Mouse (Mus musculus) lung, postnatal 0 days (tissue): Measurements from ENCODE around the gene Adamts7. TPM values are rescaled to one million over a fixed set of nuclear protein-coding genes. Genes with fewer than 3 reads are reported as not detected.
A peak's percentile ranks its signal among the peaks of the same experiment; 100 is the strongest.

ENCODE experiments used
- ATAC-seq: fragments of 200-750 bp; cut with Nextera tagmentation; 2 replicates; pipeline ENCODE4 v1.8.0; 2017; ENCODE audit warnings: moderate library complexity
- DNase-seq: peaks from one replicate; pipeline ENCODE4 v3.0.0-alpha.2; 2016; ENCODE audit warnings: low spot score
- H3K27ac ChIP-seq: fragments of 300-500 bp; sonication (generic); 2 replicates; pipeline ENCODE4 v1.5.1; 2014; ENCODE audit warnings: antibody characterized with exemption, mild to moderate bottlenecking, low read length, mixed read lengths
- H3K27me3 ChIP-seq: fragments of 300-500 bp; sonication (generic); replicated peaks from 2 replicates; pipeline ENCODE4 v1.6.1; 2014; ENCODE audit warnings: low read length, mixed read lengths; ENCODE audit not compliant: insufficient read depth
- H3K36me3 ChIP-seq: fragments of 300-500 bp; sonication (generic); 2 replicates; pipeline ENCODE4 v1.6.1; 2014; ENCODE audit warnings: low read length, mixed read lengths; ENCODE audit not compliant: insufficient read depth
- H3K4me1 ChIP-seq: fragments of 300-500 bp; sonication (generic); 2 replicates; pipeline ENCODE4 v1.6.1; 2014; ENCODE audit warnings: antibody characterized with exemption, low read depth, low read length, mixed read lengths; ENCODE audit not compliant: insufficient read depth
- H3K4me2 ChIP-seq: fragments of 300-500 bp; sonication (generic); replicated peaks from 2 replicates; pipeline ENCODE4 v1.6.1; 2014; ENCODE audit warnings: low read depth, mild to moderate bottlenecking, low read length, moderate library complexity, mixed read lengths
- H3K4me3 ChIP-seq: fragments of 300-500 bp; sonication (generic); 2 replicates; pipeline ENCODE4 v1.5.1; 2014; ENCODE audit warnings: low read depth, low read length
- H3K9ac ChIP-seq: fragments of 300-500 bp; sonication (generic); replicated peaks from 2 replicates; pipeline ENCODE4 v1.6.1; 2014; ENCODE audit warnings: low read depth, mild to moderate bottlenecking
- H3K9me3 ChIP-seq: fragments of 300-500 bp; sonication (generic); 2 replicates; pipeline ENCODE4 v1.6.1; 2016; ENCODE audit warnings: low read length, mixed read lengths
- CTCF ChIP-seq: IDR thresholded peaks from 2 replicates; pipeline ENCODE4 v1.5.1; 2016; ENCODE audit warnings: antibody characterized with exemption, mild to moderate bottlenecking
- EP300 ChIP-seq: IDR thresholded peaks from 2 replicates; pipeline ENCODE4 v1.6.1; 2016; ENCODE audit warnings: antibody characterized with exemption, mild to moderate bottlenecking, control low read depth
- WGBS: fragments of 180-500 bp; shearing (Covaris S2); extraction: QIAGEN DNeasy Blood & Tissue Kit; methylation state at CpG from one replicate; pipeline ENCODE4 v1.1.7; 2014; 5-methylcytosine and 5-hydroxymethylcytosine counted together
- polyA plus RNA-seq: library from polyadenylated mRNA; unstranded; fragments of >200 nt; fragmentation: Nextera tagmentation; extraction: Ambion mirVana; gene quantifications from 2 replicates; pipeline ENCODE4 v1.2.1, GENCODE M21; 2015

The Adamts7 gene
- polyA plus RNA-seq, 1 experiment from 2014 or later = 4.1 TPM

DNA sequence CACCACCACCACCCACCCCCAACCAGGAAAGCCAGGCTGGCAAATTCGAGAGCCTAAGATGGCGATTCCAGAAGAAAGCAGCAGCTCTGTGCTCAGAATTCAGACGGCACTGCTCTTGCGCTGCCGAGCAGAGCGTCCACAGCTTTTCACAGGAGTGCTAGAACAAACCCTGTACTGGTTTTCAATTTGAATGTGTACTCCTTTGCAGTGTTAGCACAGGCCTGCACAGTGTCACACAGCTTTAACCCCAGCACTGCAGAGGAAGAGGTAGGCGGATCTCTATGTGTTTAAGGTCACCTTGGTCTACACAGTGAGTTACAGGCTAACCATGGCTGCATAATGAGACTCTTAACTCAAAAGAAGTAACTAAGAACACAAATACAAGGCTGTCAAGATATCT is 85.5 kb downstream of the Adamts7 start:
- Histone ChIP-seq H3K9ac (no peak overlapping the region), H3K9me3 (no peaks in the 10 kb centered on the region), H3K36me3 (0 out of 2 replicates have a peak, but pooled peaks cover 5% of the 10 kb centered on the region), H3K4me3 (no peak overlapping the region), H3K4me2 (no peak overlapping the region), H3K27ac (no peak overlapping the region), H3K27me3 (no peaks in the 10 kb centered on the region), H3K4me1 (no peaks in the 10 kb centered on the region)
- ATAC-seq = no peak
- TF ChIP-seq CTCF (no peak), EP300 (no peak)
- WGBS = 81% methylated on average over 7 of the region's 7 CpGs
- DNase-seq = no peak

DNA sequence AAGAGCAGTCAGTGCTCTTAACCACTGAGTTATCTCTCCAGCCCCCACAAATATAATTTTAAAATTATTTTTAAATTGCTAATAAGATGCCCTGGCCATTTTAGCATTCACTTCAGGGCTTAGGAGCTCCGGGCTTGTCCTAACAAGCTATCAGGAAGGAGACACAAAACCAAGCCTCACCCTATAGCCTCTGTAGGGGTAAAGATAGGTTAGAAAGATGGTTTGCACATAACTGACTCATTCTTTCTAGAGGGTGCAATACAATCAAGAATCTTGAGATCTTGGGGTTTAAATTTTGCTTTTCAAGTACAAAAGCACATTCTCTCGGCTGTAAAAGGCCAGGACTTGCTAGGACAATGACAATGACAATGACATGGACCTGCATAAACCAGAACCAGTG is 86.2 kb downstream of the Adamts7 start:
- Histone ChIP-seq H3K27me3 (no peaks in the 10 kb centered on the region), H3K4me1 (no peaks in the 10 kb centered on the region), H3K4me3 (no peak overlapping the region), H3K9me3 (no peaks in the 10 kb centered on the region), H3K4me2 (no peak overlapping the region), H3K9ac (no peak overlapping the region), H3K27ac (no peak overlapping the region), H3K36me3 (peaks cover 5% of the 10 kb centered on the region; the same call in 1 of the 2 replicates)
- 94% methylated on average over 2 of the region's 2 CpGs for WGBS
- no peak for DNase-seq
- TF ChIP-seq CTCF (no peak), EP300 (no peak)
- ATAC-seq = no peak

DNA sequence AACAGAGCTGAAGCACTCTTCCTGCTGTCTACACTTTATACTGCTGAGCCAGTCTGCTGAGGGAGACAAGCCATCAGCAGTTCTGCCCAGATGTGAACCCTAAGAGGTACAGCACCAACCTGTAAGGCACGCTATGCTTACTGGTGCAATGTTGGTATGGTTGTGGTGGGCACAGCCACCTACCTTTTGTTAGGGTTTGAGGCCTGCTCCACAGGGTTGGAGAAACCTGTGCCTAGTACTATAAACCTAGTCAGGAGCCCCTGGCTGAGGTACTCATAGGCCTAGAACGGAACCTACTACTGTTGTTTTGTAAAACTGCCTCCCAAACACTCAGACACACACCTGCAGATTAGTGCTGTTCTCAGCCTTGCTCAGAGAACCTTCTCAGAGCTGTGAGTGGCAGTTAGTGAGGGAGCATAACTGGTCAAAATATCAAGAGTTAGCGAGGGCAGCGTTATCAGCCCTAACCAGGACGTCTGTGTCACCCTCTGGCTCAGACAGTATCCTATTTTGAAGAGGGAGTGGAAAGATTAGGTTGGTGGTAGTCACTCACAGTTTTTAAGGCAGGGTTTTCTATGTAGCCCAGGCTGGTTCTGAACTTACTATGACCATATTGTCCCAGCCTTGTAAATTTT is 87.4 kb downstream of the Adamts7 start:
- Histone ChIP-seq H3K4me2 (no peak overlapping the region), H3K36me3 (peaks cover 5% of the 10 kb centered on the region; the same call in 1 of the 2 replicates), H3K9ac (no peak overlapping the region), H3K4me3 (no peak overlapping the region), H3K9me3 (no peaks in the 10 kb centered on the region), H3K27me3 (no peaks in the 10 kb centered on the region), H3K27ac (no peak overlapping the region), H3K4me1 (no peaks in the 10 kb centered on the region)
- ATAC-seq = no peak
- TF ChIP-seq EP300 (no peak), CTCF (no peak)
- no peak for DNase-seq
- WGBS = 72% methylated on average over 5 of the region's 5 CpGs

DNA sequence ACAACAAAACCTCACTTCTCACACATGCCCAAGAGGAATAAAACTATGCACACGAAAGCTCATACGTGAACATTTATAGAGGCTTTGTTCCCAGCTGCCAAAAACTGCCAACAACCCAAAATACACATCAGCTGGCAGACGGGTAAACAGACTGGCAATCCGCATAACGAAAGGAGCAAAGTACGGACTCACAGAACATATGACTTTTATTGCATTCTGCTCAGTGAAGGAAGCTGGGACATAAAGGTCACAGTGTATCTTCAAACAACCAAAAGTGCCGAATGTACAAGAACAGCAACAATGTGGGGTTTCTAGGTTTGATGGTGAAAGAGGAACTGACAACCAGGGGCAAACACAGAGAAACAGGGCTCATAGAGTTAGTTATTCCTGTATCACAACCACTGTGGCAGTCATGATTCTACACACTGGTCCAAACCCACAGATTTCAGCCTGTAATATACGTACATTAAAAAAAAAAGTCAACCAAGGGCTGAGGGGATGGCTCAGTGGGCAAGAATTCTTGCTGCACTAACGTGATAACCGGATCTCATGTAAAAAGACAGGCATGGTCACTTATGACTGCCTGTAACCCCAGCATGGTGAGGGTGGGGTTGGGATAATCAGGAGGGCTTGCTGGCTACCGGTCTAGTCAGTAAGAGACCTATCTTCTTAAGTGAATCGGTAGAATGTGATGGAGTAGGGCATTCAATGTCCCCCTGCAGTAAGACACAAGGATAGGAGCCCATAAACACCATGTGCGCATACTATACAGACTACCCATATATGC is 88.3 kb downstream of the Adamts7 start:
- H3K9ac ChIP-seq = no peak overlapping the region
- 78% methylated on average over 13 of the region's 13 CpGs for WGBS
- H3K4me2 ChIP-seq = no peak overlapping the region

DNA sequence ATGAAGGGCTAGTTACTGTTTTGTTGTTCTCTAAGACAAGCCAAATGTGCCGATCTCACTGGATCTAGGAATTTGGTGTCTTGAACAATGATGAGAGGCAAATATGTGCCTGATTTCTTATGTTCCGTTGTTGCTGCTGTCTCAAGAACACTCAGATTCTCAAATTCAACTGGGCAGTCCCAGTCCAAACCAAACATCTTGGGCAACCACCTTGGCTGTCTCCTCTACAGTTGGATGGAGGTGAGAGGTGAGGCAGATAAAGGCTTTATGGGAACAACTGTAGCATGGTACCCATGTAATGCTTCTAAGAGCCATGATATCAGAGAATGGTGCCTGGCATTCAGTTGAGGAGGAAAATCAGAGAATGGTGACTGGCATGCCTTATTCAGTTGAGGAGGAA is 90.3 kb downstream of the Adamts7 start:
- Histone ChIP-seq H3K9ac (no peak overlapping the region), H3K27me3 (no peaks in the 10 kb centered on the region), H3K36me3 (no peaks in the 10 kb centered on the region; the same call in 1 of the 2 replicates), H3K9me3 (no peaks in the 10 kb centered on the region), H3K27ac (no peak overlapping the region), H3K4me2 (no peak overlapping the region), H3K4me1 (peaks cover 6% of the 10 kb centered on the region), H3K4me3 (no peak overlapping the region)
- 72% methylated on average over 2 of the region's 2 CpGs for WGBS
- ATAC-seq (no peak), DNase-seq (no peak)
- TF ChIP-seq EP300 (no peak), CTCF (no peak)

More for the DNA sequence above, 88.3 kb downstream of the Adamts7 start:
- Histone ChIP-seq H3K36me3 (peaks cover 5% of the 10 kb centered on the region; the same call in 1 of the 2 replicates), H3K4me3 (no peak overlapping the region), H3K9me3 (no peaks in the 10 kb centered on the region), H3K27ac (no peak overlapping the region), H3K27me3 (no peaks in the 10 kb centered on the region), H3K4me1 (peaks cover 2% of the 10 kb centered on the region; the same call in 1 of the 2 replicates)
- TF ChIP-seq EP300 = no peak
- TF ChIP-seq CTCF = no peak
- no peak for ATAC-seq
- no peak for DNase-seq

DNA sequence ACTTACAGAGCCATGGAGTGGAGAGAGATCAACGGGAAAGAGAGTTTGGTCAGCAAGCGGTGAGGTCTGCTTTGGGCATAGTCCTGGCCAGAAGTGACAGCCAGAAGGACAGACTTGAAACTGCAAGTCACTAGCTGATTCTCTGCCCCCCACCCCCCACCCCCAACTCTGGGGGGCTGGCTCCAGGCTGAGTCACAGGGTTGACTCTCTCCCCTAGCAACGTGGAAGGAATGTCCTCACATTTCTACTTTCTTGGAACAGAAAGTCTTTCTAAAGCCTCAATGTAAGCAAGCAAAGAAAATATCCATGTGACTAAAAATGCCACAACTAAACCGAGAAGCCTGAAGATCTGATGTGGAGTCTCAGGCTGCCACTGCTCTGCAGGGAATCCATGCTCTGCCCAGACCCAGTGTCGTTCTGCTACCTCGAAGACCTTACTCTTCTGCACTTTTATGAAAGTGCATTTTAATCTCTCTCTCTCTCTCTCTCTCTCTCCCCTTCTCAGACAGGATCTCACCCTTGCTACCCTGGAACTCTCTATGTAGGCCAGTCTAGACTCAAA is 93.1 kb downstream of the Adamts7 start:
- peak; percentile 79 for ATAC-seq
- peak; percentile 79 for DNase-seq
- no peak for TF ChIP-seq EP300
- TF ChIP-seq CTCF = no peak
- Histone ChIP-seq H3K9me3 (no peaks in the 10 kb centered on the region), H3K27ac (no peak overlapping the region), H3K4me3 (no peak overlapping the region), H3K4me1 (peaks cover 23% of the 10 kb centered on the region), H3K4me2 (no peak overlapping the region), H3K27me3 (no peaks in the 10 kb centered on the region), H3K36me3 (no peaks in the 10 kb centered on the region; the same call in 1 of the 2 replicates), H3K9ac (no peak overlapping the region)
- WGBS = 42% methylated on average over 6 of the region's 6 CpGs
